Mouse (Mus musculus) MEL (cell line): Measurements from ENCODE around the gene Bcl11b. TPM values are rescaled to one million over a fixed set of nuclear protein-coding genes. Genes with fewer than 3 reads are reported as not detected.

Source experiments
- DNase-seq: peaks from one replicate; pipeline ENCODE4 v3.0.0; 2011; ENCODE audit warnings: low read depth, low spot score
- H3K27ac ChIP-seq: 2 replicates; pipeline ENCODE4 v1.5.1; 2012; ENCODE audit warnings: low read depth, mild to moderate bottlenecking, control low read depth, low read length, moderate library complexity; ENCODE audit not compliant: control insufficient read depth
- H3K27me3 ChIP-seq, 2 experiments: fragments of 150-350 bp in 1 of 2; sonication (generic) in 1 of 2; 2 replicates each; pipeline ENCODE4 v1.6.1; 2012; ENCODE audit warnings: low read length in 2 of 2, mild to moderate bottlenecking in 2 of 2, improper control_type of control experiment in 1 of 2, moderate library complexity in 1 of 2; ENCODE audit not compliant: insufficient read depth in 2 of 2, control insufficient read depth in 1 of 2
- H3K36me3 ChIP-seq, 2 experiments: 2 replicates each; pipeline ENCODE4 v1.6.1; 2012 to 2014; ENCODE audit warnings: low read length in 2 of 2, improper control_type of control experiment in 1 of 2, inconsistent platforms in 1 of 2, mild to moderate bottlenecking in 1 of 2; ENCODE audit not compliant: insufficient read depth in 2 of 2, control insufficient read depth in 1 of 2
- H3K4me1 ChIP-seq, 2 experiments: fragments of 150-350 bp in 1 of 2; sonication (generic) in 1 of 2; 2 replicates each; pipeline ENCODE4 v1.6.1; 2012; ENCODE audit warnings: low read length in 2 of 2, improper control_type of control experiment in 1 of 2, mild to moderate bottlenecking in 1 of 2; ENCODE audit not compliant: insufficient read depth in 2 of 2, control insufficient read depth in 1 of 2
- H3K4me3 ChIP-seq, 2 experiments: fragments of 150-350 bp in 1 of 2; sonication (generic) in 1 of 2; 2 replicates each; pipeline ENCODE4 v1.5.1; 2012; ENCODE audit warnings: low read depth in 2 of 2, low read length in 2 of 2, mild to moderate bottlenecking in 2 of 2, moderate library complexity in 2 of 2, control low read depth in 1 of 2, improper control_type of control experiment in 1 of 2; ENCODE audit not compliant: control insufficient read depth in 1 of 2, insufficient read depth in 1 of 2
- H3K79me2 ChIP-seq: 2 replicates; pipeline ENCODE4 v1.6.1; 2012; ENCODE audit warnings: mild to moderate bottlenecking, low read length, moderate library complexity; ENCODE audit not compliant: control insufficient read depth, poor library complexity, insufficient read depth
- H3K9ac ChIP-seq: 2 replicates; pipeline ENCODE4 v1.6.1; 2012; ENCODE audit warnings: low read depth, mild to moderate bottlenecking, control low read depth, low read length, moderate library complexity; ENCODE audit not compliant: control insufficient read depth, poor library complexity, severe bottlenecking
- H3K9me3 ChIP-seq: fragments of 150-350 bp; sonication (generic); replicated peaks from 2 replicates; pipeline ENCODE4 v1.6.1; 2012; ENCODE audit warnings: mild to moderate bottlenecking, low read length, improper control_type of control experiment, moderate library complexity; ENCODE audit not compliant: insufficient read depth
- CTCF ChIP-seq, 3 experiments: IDR thresholded peaks in 2 of 3; conservative IDR thresholded peaks in 1 of 3; 2 replicates each; pipeline ENCODE4 v1.5.1; 2011 to 2012; ENCODE audit warnings: low read length in 3 of 3, low read depth in 2 of 3, mild to moderate bottlenecking in 2 of 3, improper control_type of control experiment in 1 of 3, inconsistent platforms in 1 of 3, mixed read lengths in 1 of 3, moderate library complexity in 1 of 3; ENCODE audit not compliant: control insufficient read depth in 1 of 3, insufficient read depth in 1 of 3, poor library complexity in 1 of 3, severe bottlenecking in 1 of 3
- E2F4 ChIP-seq: IDR thresholded peaks from 2 replicates; pipeline ENCODE4 v1.6.1; 2011; ENCODE audit warnings: low read depth, low read length, improper control_type of control experiment, borderline replicate concordance
- KAT2A ChIP-seq: conservative IDR thresholded peaks from 2 replicates; pipeline ENCODE4 v1.6.1; 2012; ENCODE audit warnings: low read depth, low read length, improper control_type of control experiment, inconsistent platforms
- MAZ ChIP-seq: IDR thresholded peaks from 2 replicates; pipeline ENCODE4 v1.6.1; 2012; ENCODE audit warnings: low read depth, mild to moderate bottlenecking, inconsistent platforms, low read length, improper control_type of control experiment
- MEF2A ChIP-seq: IDR thresholded peaks from 2 replicates; pipeline ENCODE4 v1.6.1; 2014; ENCODE audit warnings: low read depth, mild to moderate bottlenecking, inconsistent platforms, low read length, improper control_type of control experiment; ENCODE audit not compliant: poor library complexity, insufficient replicate concordance, severe bottlenecking; ENCODE audit errors: extremely low read depth
- NRF1 ChIP-seq: IDR thresholded peaks from 2 replicates; pipeline ENCODE4 v1.6.1; 2014; ENCODE audit warnings: low read depth, mild to moderate bottlenecking, inconsistent platforms, low read length, improper control_type of control experiment, moderate library complexity; ENCODE audit not compliant: poor library complexity, insufficient read depth, severe bottlenecking
- POLR2AphosphoS2 ChIP-seq: IDR thresholded peaks from 2 replicates; pipeline ENCODE4 v1.6.1; 2011; ENCODE audit warnings: low read length, improper control_type of control experiment
- POLR2AphosphoS5 ChIP-seq: IDR thresholded peaks from 2 replicates; pipeline ENCODE4 v1.6.1; 2012; ENCODE audit warnings: low read depth, borderline replicate concordance, mild to moderate bottlenecking, inconsistent platforms, low read length, moderate library complexity, mixed read lengths
- SMC3 ChIP-seq: IDR thresholded peaks from 2 replicates; pipeline ENCODE4 v1.6.1; 2011; ENCODE audit warnings: low read depth, low read length, improper control_type of control experiment
- USF1 ChIP-seq: IDR thresholded peaks from 2 replicates; pipeline ENCODE4 v1.6.1; 2014; ENCODE audit warnings: low read depth, mild to moderate bottlenecking, inconsistent platforms, low read length, improper control_type of control experiment, moderate library complexity
- USF2 ChIP-seq, 2 experiments: IDR thresholded peaks; 2 replicates each; pipeline ENCODE4 v1.6.1; 2011 to 2012; ENCODE audit warnings: improper control_type of control experiment in 2 of 2, low read length in 2 of 2, borderline replicate concordance in 1 of 2, inconsistent platforms in 1 of 2, low read depth in 1 of 2, mild to moderate bottlenecking in 1 of 2; ENCODE audit not compliant: insufficient read depth in 1 of 2
- ZKSCAN1 ChIP-seq: IDR thresholded peaks from 2 replicates; pipeline ENCODE4 v1.6.1; 2012; ENCODE audit warnings: low read depth, mild to moderate bottlenecking, inconsistent platforms, low read length, improper control_type of control experiment, moderate library complexity
- ZMIZ1 ChIP-seq: IDR thresholded peaks from 2 replicates; pipeline ENCODE4 v1.6.1; 2012; ENCODE audit warnings: low read depth, mild to moderate bottlenecking, inconsistent platforms, low read length, improper control_type of control experiment, moderate library complexity
- polyA plus RNA-seq, 2 experiments: library from polyadenylated mRNA; stranded (reverse) in 1 of 2; unstranded in 1 of 2; fragments of >175 nt in 1 of 2; fragments of >200 nt in 1 of 2; gene quantifications; 2 replicates each; pipeline versions ENCODE4 v1.2.1 to v1.2.4; 2012; ENCODE audit warnings: low replicate concordance in 2 of 2, low read depth in 1 of 2; ENCODE audit not compliant: insufficient read length in 2 of 2, insufficient read depth in 1 of 2, missing spikeins in 1 of 2
- total RNA-seq: library from RNA; depleted of rRNA; stranded (reverse); fragments of 300-350 nt; gene quantifications from 2 replicates; pipeline ENCODE4 v1.2.3, GENCODE M21; 2012

The Bcl11b gene
- total and polyA plus RNA-seq, 3 experiments, result not detected

DNA sequence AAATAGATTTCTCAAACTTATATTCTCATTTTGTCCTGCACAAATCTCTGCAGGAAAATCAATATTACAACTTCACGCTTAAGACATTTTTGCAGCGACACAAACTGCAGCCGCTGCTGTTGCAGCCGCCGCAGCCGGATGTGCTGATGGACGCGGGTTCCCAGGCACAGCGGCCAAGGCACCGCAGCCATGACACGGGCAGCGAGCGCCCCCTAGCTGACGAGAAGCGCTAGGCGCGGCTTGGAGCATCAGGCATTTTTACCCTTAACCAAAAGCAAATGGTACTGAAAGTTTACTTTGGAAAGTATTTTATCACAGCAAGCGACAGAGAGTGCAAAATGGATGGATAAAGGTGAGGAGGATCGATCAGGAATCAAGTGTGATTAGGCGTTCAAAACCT, 4.7 kb downstream of the Bcl11b start:
- TF ChIP-seq CTCF (IDR thresholded peaks at IDR 0.05 in 2 of 3, conservative IDR thresholded peaks at IDR 0.05 in 1 of 3; ENCODE audit: control insufficient read depth in 1 of 3, insufficient read depth in 1 of 3, low read depth in 2 of 3, low read length in 3 of 3, poor library complexity in 1 of 3, severe bottlenecking in 1 of 3) (peak in 1 of 3 experiments; percentile 38; a peak in 2 of 6 replicates), POLR2AphosphoS5 (no peak), POLR2AphosphoS2 (no peak)
- Histone ChIP-seq H3K4me1 (no peaks in the 10 kb centered on the region), H3K27ac (no peak overlapping the region), H3K36me3 (no peaks in the 10 kb centered on the region), H3K79me2 (no peaks in the 10 kb centered on the region), H3K4me3 (no peak overlapping the region), H3K9ac (no peak overlapping the region), H3K9me3 (no peaks in the 10 kb centered on the region), H3K27me3 (no peaks in the 10 kb centered on the region)
- no peak for DNase-seq

DNA sequence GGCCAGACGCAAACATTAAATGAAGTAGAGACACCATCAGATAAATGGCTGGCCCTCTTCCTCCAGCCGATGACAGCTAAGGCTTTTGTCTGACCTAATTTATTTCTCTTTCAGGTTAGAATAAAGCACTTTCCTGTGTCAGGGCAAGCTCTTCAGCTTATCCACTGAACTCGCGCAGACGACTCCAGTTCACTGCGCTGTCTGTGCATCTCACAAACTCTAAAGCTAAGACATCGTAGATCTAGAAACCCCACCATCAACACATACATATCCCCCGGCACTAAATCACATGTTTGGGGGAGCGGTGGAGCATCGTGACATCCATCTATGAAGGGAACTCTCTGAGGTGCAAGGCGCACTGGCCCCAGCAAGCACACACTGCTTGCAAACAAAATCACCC, 5.5 kb downstream of the Bcl11b start:
- Histone ChIP-seq H3K27me3 (no peaks in the 10 kb centered on the region), H3K9ac (no peak overlapping the region), H3K36me3 (no peaks in the 10 kb centered on the region), H3K79me2 (no peaks in the 10 kb centered on the region), H3K4me3 (no peak overlapping the region), H3K27ac (no peak overlapping the region), H3K4me1 (no peaks in the 10 kb centered on the region), H3K9me3 (no peaks in the 10 kb centered on the region)
- TF ChIP-seq USF2 (IDR thresholded peaks at IDR 0.05; ENCODE audit: borderline replicate concordance in 1 of 2, insufficient read depth in 1 of 2, low read depth in 1 of 2, low read length in 2 of 2), result no peak
- no peak for TF ChIP-seq E2F4
- TF ChIP-seq MAZ, result no peak
- no peak for TF ChIP-seq NRF1
- TF ChIP-seq MEF2A, result no peak
- TF ChIP-seq ZKSCAN1, result no peak
- TF ChIP-seq USF1, result no peak
- TF ChIP-seq SMC3, result no peak
- TF ChIP-seq KAT2A, result no peak
- no peak for DNase-seq

DNA sequence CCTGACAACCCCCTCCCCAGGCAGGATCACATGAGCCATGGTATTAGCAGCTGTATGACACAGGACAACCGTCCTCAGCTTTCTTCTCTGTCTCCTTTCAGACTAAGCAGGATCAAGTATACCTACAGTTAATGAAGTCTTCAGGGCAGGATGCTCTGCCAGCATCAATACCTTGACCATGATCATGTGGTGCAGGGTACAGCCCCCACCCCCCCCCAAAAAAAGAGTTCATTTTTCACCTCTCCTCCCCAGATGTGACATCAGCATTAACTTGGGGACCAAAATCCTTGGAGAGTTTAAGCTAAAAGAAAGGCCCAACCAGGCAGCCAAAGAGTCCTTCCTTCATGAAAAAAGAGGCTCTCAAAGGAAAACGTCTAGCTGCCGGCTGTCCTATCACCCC, 6.2 kb downstream of the Bcl11b start:
- no peak overlapping the region for H3K9ac ChIP-seq
- DNase-seq, result no peak
- H3K9me3 ChIP-seq, result no peaks in the 10 kb centered on the region
- TF ChIP-seq POLR2AphosphoS2 (no peak), ZMIZ1 (no peak)
- no peak overlapping the region for H3K4me3 ChIP-seq
- no peaks in the 10 kb centered on the region for H3K79me2 ChIP-seq
- H3K27me3 ChIP-seq, result no peaks in the 10 kb centered on the region
- H3K4me1 ChIP-seq, result no peaks in the 10 kb centered on the region
- no peaks in the 10 kb centered on the region for H3K36me3 ChIP-seq
- H3K27ac ChIP-seq, result no peak overlapping the region
